Mouse (Mus musculus) erythroblast, adult 5-6 weeks (primary cell): ENCODE measurements around the gene Lpar2. TPM values are rescaled to one million over a fixed set of nuclear protein-coding genes. Genes with fewer than 3 reads are reported as not detected.

Experiments
- ATAC-seq: replicated peaks from 2 replicates; pipeline ENCODE4 v1.8.0; 2016; ENCODE audit warnings: moderate number of reproducible peaks, mild to moderate bottlenecking, moderate TSS enrichment, inconsistent platforms; ENCODE audit not compliant: poor library complexity, low FRiP score, severe bottlenecking
- total RNA-seq, 2 experiments: library from RNA; stranded (forward) in 1 of 2; stranded (reverse) in 1 of 2; fragments of 150-400 nt in 1 of 2; fragments of 200-764, 138-1000 nt in 1 of 2; gene quantifications; 2 replicates each; pipeline versions ENCODE4 v1.2.3 to v1.2.4; 2015 to 2017; ENCODE audit warnings: low replicate concordance in 2 of 2

Gene Lpar2
- total RNA-seq, 2 experiments from 2014 or later: 0.77 to 0.85 TPM

DNA sequence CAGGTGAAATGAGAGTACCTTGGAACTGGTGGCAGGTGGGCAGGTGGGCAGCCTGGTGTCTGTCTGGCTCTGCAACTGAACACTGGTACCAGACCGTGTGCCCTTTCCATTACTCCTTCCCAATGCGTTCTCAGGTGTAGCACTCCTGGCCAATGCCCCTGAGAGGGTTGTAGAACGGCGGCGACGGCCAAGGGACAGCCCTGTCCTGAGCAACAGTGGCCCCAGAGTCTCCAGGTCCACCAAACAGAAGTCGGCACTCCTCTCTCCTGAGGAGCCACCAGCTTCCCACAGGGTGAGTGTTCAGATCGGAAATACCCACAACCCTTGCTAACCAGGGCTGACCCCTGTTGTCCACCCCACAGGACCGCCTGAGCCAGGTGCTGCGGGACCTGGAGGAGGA is 17.1 kb upstream of the Lpar2 start:
- no peak for ATAC-seq

DNA sequence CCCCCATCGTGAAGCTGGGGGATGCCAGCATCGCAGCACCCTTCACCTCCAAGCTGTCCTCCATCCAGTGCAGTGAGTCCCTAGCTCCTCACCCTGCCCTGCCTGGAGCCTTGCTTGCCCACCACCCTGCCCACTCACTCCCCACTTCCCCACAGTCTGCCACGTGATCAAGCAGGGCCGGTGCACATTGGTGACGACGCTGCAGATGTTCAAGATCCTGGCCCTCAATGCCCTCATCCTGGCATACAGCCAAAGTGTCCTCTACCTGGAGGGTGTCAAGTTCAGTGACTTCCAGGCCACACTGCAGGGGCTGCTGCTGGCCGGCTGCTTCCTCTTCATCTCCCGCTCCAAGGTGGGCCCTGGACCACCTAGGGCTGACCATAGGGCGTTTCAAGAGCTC is 16.7 kb upstream of the Lpar2 start:
- ATAC-seq: no peak

DNA sequence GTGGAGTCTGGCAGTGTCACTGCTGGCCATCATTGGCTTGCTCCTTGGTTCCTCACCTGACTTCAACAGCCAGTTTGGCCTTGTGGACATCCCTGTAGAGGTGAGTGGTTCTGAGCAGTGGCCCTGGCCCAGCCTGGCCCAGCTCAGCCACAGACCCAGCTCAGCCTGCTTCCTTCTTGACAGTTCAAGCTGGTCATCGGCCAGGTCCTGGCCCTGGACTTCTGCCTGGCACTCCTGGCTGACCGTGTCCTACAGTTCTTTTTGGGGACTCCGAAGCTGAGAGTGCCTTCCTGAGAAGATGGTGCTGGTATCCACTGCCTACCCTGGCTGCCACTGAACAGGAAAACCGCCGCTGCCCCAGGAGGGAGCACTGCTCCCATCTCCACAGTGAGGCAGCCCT is 15.0 kb upstream of the Lpar2 start:
- no peak for ATAC-seq

DNA sequence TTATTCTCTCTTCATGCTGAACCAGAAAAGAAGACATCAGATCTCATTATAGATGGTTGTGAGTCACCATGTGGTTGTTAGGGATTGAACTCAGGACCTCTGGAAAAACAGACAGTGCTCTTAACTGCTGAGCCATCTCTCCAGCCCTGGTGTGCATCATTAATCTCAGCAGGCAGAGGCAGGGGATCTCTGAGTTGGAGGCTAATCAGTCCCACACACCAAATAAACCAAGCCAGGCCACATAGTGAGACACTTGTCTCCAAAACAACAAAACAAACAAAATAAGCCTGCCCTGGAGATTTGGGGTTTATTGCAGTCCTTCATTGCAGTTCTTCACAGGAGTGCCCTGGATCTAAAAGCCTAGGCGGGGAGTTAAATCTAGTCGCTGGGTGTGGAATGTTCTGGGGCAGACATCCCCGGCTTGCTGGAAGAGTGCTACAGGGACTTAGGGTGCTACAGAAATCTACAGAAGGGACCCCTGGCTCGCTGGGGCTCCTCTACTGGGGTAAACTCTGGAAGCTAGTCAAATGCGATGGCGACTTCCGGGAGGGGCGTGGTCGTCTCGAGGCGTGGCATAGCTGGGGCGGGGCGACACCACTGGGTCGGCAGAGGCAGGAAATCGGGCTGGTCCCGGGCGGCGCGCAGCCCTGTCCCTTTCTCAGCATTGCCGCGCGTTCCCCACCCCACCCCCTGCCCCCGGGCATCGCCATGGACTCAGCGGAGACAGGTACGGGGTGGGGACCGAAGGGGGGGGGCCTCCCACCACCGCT is 13.9 kb upstream of the Lpar2 start, which contains the start of gene Gmip:
TSS of gene Gmip (plus strand) at position 586 of the 770 bp plus-strand sequence.
- ATAC-seq: peak; percentile 94

DNA sequence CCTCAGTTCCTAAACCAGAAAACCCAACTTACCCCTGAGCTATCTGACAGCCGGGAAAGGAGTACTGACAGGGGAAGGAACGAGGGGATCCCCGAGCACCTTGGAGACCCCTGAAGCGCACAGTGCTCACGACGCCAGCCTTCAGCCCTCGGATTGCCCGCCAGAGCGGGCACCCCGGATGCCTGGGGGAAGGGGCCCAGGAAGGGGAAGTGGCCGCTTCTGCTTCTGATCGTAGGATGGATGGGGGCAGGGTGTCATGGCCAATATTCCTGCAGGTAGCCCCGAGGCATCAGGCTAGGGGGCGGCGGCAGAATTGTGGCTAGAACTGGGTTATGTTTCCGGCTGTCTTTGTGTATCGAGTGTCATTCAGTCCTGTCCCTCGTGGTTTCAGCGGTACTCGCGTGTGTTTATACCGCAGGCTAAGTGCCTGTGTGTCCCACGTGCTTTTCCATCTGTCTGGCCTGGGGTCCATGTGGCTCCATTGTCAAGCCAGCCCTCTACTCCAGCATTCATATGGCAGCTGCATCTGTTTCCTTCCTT is 13.3 kb upstream of the Lpar2 start:
- ATAC-seq: no peak

DNA sequence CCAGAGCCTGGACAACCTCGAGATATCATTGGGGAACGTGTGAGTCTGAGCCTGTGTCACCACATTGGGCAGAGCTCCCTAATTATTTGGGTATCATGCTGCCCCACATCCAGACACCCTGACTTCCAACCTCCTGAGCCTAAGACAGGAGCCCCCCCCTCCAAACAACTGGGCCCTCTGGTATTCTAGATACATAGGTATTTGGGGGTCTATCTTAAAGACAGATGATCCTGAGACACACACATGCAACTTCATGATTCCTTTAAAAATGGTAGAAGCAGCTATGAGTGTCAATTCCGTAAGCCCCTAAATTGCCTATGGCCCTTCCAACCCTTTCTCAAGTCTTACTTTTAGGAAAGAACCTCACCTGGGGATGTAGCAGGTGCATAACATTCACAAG is 12.4 kb upstream of the Lpar2 start:
- ATAC-seq: no peak

DNA sequence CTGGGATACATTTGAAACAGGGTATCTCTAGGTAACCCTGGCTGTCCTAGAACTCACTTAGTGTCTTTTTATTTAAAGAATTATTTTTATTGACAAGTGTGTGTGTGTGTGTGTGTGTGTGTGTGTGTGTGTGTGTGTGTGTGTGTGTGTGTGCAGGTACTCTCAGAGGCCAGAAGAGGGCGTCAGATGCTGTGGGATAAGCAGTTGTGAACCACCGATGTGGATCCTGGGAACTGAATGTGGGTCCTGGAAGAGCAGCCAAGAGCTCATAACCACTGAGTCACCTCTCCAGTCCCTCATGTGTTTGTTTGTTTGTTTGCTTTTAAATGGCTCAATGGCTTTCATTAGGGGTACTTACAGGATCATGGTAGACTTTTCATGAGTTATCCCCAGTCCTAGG is 7.3 kb upstream of the Lpar2 start:
- no peak for ATAC-seq

DNA sequence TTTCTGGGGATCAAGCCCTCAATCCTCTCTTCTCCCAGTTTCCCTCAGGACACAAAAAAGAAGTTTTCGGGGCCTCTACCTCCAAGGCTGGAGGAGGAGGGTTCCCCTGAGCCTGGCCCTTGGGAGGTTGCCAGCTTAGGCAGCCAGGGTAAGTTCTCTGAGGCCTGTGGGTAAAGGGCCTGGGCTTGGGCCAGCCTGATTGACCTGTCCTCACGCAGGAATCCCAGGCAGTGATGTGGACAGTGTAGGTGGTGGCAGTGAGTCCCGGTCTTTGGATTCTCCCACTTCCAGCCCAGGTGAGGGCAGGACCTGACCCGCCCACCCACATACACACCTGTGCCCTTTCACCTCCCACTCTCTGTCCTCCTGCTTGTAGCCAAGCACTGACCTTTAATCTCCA is 6.8 kb upstream of the Lpar2 start:
- ATAC-seq: no peak

DNA sequence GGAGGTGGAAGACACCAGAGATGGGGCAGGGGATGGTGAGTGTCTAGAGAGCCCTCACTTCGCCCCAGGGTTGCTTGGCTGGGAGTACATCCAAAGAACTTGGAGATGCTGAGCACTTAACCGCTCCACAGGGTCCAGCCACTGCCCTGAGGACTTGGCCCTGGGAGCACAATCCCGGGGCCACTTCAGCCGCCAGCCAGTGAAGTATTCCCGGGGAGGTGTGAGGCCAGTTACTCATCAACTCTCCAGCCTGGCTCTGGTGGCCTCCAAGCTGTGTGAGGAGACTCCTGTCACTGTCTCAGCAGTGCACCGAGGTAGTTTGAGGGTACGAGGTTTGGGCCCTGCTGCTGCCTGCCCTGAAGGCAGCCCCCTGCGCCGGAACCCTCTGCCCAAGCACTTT is 1.8 kb upstream of the Lpar2 start:
- no peak for ATAC-seq

DNA sequence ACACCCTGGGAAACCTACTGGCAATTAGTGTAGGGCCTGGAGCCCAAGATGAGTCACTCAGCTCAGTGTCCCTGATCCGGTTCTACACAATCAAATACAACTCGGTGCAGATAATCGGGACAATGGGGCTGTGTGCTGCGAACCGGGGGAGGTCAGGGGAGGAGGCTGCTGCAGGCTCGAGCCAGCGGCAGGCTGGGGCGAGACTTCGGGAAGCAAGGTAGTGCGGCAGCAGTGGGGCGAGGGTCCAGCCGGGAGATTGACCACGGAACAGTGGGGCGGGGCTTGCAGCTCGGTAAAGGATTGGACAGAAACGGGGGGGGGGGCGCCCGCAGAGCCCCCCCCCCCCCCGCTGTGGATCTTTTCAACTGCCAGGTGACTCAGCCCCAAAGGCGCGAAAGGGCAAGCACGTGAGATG is 251 bp upstream of the Lpar2 start:
- ATAC-seq: no peak

DNA sequence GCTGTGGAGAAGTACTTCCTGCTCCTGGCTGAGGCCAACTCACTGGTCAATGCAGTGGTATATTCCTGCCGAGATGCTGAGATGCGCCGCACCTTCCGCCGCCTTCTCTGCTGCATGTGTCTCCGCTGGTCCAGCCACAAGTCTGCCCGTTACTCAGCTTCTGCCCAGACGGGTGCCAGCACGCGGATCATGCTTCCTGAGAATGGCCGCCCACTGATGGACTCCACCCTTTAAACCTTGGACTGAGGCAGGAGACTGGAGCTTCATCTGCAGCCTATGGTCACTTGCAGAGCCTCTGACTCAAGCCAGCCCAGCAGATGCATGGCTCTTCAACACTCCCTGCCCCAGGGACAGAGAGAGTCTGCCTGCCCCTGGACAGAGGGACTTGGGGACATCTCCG is 4.1 kb downstream of the Lpar2 start:
- ATAC-seq: no peak

DNA sequence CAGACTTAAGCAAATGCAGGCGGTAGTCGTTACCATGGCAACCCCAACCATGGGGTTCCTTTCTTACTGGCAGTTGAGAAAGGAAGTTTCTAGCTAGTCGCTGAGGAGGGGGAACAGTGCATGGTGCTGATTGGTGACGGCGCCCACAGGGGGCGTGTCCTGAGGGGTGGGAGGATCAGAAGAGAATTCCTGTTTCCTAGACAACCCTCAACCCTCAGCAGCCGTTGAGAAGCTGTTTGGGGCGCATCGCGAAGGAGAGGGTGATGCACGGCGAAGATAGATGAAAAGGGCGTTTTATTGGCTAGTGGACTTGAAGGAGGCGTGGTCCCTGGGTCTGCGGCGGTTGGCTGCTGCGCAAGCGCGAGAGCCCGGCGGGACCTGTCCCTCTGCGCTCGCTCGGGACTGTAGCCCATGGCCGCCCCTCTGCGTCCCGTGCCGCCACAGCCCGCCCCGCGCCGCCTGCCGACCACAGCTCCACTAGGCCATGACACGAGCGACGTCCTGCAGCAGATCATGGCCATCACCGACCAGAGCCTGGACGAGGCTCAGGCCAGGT is 10.1 kb downstream of the Lpar2 start, which contains the start of gene Pbx4:
TSS of gene Pbx4 (plus strand) at position 194 of the 556 bp plus-strand sequence.
- ATAC-seq: peak; percentile 95

DNA sequence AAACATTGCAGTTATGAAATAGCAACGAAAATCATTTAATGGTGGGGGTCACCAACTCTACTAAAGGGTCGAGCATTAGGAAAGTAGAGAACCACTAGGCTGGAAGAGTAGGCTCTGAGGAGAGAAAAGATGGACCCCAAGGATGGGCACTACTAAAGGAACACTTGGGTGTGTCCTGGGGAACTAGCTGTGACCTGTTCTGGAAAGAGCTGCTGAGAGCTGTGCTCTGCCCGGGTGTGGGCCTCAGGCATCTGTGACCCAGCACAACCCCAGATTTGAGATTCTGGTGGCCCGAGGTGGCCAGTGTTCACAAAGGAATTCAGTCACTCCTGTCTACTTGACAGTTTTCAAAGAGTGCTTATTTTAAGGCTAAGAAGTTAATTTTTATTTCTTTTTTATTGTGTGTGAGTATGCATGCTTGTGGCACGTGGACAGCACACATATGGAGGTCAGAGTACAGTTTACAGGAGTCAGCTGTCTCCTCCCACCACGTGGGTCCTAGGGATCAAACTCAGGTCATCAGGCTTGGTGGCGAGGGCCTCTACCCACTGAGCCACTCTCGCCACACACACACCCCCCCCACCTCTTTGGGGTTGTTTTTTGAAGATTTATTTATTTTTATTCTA is 14.9 kb downstream of the Lpar2 start:
- ATAC-seq: no peak

DNA sequence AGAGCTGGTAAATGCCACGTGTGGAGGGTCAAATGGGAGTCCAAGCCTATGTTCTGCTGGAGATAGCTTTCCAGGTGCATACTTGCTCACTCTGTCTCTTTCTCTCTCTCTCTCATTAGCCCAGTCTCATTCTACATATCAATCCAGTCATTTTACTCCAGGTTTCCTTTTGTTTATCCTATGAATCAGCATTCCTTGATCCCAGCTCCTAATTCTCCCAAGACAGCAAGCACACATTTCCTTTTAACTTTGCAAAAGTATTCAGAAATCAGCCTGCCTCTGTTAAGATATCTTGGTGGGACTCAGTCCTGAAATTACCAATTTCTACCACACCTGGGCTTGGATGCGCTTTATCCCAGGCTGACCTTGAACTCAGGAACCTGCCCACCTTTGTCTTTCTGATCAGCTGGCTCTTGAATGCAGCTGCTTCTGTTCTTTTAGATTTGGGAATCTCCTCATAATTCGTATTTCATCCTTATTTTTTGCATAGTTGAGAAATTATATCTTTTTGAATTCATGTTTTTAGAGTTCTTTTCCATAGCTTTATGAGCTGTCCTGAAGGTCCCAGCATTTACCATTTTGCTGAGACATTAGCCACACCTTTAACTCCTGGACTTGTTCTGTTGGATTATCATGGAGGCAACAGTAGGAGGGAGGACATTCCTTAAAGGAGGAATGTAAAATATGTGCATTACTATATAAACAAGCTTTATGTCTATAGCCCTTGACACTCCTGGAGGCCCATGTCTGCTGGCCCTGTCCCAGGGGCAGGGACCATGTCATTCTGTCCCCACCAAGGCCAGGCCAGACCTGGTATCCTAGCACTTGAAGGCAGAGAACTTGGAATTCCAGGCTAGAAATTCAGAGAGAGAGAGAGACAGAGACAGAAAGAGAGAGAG is 25.2 kb downstream of the Lpar2 start:
- no peak for ATAC-seq

DNA sequence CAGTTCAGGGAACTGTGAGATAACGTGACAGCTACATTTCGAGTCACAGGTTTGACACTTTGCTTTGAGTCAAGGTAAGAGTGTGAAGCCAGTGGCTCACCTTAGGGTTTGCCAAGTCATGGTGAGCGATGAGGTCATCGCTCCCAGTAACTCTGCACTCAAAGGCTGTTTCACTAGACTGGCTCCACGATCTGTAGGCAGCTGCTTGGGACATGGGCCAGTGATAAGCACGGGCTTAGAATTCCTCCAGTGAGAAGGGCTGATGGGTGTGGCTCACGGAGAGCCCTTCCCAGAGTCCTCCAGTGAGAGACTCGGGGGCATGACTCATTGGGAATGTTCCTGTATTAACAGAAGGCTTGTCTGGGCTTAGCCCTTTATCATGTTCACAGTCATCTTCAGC is 26.7 kb downstream of the Lpar2 start:
- 0 out of 2 replicates have a peak, but pooled peaks have one; percentile 44 for ATAC-seq

DNA sequence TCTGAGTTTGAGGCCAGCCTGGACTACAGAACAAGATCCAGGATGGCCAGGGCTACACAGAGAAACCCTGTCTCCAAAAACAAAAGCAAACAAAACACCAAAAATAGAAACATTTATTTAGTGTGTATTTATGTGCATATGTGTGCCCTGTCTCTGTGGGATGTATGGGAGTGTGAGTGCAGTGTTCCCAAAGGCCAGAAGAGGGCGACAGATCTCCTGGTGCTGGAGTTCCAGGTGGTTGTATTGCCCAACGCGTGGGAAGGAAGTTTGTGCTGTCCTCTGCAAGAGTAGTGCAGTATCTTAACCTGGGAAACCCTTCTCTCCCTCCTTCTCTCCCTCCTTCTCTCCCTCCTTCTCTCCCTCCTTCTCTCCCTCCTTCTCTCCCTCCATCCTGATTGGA is 27.7 kb downstream of the Lpar2 start:
- peak; percentile 70 for ATAC-seq

DNA sequence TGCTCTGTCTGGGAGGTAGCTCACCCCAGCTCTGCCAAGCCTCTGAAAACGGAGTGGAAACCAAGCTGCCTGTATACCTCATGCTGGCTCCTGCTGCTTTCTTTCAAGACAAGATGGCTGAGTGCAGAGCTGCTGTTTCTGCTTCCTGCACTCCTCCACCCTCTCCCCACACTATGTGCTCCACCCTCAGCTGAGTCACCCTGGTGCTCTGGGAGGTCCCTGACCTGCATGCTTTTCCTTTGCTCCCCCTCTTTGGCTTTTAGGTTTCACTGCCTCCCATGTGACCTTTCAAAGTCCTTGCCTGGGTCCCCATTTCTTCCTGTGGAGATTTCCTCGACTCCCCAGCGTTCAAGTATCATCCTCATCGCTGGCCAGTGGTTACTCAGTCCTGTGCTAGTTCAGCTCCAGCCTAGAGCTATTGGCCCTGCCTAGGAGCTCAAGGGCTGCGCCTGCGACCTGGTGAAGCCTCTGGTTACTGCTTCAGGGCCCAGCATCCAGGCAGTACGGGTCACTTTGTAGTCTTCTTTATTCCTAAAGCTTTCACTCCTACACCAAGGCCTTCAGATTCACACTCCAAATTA is 28.8 kb downstream of the Lpar2 start:
- ATAC-seq: peak; percentile 84

DNA sequence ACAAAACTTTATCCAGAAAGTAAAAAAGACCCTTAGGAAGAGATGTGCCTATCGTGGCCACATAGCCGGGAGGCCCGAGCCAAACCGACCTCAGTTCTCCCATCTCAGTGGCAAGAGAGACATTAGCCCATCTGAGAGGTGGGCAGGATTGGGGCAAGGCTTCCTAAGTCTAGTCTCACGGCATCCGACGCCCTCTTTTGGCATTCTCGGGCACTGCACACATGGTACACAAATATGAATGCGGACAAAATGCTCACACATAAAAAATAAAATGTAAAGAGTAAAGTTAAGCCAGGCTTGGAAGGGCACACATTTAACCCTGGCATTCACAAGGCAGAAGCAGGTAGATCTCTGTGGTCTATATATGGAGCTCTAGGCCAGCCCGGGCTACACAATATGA is 31.6 kb downstream of the Lpar2 start:
- no peak for ATAC-seq

DNA sequence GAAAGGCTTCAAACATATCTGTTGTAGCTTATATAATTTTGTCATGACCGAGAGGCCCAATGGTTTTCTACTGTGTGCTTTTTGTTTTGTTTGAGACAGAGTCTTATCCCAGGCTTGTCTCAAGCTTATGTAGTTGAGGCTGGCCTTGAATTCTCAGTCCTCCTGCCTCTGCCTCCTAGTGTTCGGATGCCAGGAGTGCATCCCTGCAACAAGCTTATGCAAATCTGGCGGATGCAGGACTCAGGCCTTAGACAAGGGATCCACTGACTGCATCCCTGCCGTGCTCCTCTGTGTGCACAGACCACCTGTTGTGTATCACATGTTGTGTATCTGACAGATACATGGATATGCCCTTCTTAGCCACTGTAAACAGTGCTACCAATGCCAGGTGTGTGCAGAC is 38.6 kb downstream of the Lpar2 start:
- no peak for ATAC-seq

DNA sequence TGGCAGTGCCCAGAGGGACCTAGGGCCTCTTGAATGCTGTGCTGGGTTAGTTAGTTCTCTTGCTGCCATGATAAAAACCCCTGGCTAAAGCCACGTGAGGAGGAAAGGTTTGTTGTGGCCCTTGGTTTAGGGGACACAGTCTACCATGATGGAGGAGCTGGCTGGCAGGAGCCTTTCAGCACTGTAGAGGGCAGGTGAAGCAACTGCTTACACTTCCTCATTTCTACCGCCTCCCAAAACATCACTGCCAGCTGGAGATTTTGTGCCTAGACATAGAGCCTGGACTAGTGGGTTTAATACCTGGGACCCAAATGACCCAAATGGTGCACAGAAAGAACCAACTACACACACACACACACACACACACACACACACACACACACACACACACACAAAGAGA is 39.0 kb downstream of the Lpar2 start:
- ATAC-seq: no peak
